Mouse (Mus musculus): Measurements from ENCODE around the gene Fndc4.

The Fndc4 gene

DNA sequence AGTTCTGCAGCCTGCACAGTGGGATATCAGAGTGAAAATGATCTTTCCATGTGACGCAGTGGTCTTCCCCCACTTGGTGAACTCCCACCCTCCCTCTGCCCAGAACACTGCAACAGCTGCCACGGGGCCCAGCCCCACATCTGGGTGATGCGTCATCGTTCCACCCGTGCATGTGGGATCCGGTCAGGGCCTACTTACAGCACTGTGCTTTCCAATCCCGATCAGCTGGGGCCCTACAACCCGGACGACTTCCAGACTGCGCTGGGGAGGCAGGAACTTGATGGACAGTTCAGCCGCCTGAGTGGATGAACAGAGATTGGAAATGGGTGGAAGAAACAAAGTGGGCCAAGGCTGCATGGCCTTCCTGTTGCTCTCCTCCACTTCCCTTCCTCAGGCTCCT lies 38.3 kb downstream of the Fndc4 start:
- DNase-seq (ENCODE audit: low spot score in 2 of 2) = no peak

GRCm38 (mm10) chr5:31255971-31256370 lies 39.9 kb downstream of the Fndc4 start:
- DNase-seq (ENCODE audit: low spot score in 2 of 2) = no peak

- DNase-seq (ENCODE audit: low spot score in 2 of 2) = no peak
Measured at GRCm38 (mm10) chr5:31255381-31255780, 40.5 kb downstream of the Fndc4 start.

- no peak for DNase-seq (ENCODE audit: low spot score in 2 of 2)
Measured at GRCm38 (mm10) chr5:31254901-31255300, 41.0 kb downstream of the Fndc4 start.

GRCm38 (mm10) chr5:31254452-31254851 lies 41.4 kb downstream of the Fndc4 start:
- DNase-seq (ENCODE audit: low spot score in 2 of 2) = peak; percentile 48 to 76

DNA sequence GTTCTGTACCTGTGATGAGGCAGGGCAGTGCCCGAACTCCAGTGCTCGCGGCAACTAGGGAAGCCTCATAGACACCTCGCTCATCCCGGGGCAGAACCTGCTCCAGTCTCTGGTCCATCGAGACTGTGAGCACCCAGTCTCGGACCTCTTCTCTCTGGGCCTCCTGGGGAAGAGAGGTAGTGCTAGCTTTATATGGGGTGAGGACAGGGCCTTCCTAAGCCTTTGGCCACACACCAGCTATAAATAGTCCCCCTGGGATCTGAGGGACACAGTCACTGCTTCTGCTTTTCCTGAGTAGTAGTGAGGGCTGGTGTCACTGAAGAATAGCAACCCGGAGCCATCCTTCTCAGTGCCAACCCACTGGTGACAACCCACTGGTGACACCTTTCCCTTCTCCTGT lies 42.1 kb downstream of the Fndc4 start:
- DNase-seq (ENCODE audit: low spot score in 2 of 2) = no peak

DNA sequence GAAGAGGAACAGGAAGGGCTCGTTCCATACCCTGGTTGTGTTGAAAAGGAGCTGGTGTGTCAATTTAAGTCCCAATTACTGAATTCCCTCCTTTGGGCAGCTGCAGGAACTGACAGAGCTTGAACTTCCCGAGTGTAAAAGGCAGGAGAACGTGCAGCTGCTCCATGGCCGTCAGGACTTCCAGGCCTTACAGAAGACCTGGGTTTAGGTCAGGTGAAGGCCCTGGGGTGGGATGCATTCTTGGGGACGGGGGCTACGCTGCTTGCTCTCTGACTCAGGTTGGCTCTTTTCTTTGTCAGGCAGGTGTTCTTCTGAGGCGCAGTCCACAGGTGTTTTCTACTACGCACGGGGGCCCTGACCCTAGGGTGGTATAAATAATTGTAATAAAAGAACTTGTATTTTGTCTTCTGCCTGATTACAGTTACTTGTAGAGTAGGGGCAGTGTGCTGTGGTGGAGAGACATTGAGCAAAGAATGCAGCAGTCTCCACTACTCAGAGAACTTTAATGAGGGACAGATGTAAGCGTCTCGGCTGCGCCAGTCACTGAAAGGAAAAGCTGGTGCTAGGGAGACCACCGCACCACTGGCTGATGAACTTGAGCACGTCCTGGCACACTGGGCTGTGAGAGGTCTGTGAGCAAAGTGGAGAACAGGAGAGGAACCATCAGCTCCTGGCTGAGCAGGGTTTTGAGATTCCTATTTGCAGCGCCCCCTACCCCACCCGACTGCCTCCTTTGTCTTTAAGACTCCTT lies 42.9 kb downstream of the Fndc4 start:
- DNase-seq (ENCODE audit: low spot score in 2 of 2) = no peak

DNA sequence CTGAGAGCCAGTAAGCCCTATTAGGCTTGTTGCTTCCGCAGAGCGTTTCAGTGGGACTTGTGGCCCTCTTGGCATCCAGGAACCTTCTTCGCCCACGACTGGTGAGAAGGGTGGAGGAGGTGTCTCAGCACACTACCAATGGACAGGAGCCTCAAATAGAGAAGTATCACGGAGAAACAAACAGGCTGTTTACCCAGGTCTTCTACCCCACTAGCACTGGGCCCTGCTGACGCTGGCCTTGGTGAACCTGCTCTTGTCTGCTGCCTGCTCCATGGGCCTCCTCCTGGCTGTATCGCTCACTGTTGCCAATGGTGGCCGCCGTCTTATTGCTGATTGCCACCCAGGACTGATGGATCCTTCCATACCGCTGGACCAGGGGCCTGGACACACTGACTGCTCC lies 43.7 kb downstream of the Fndc4 start:
- no peak for DNase-seq (ENCODE audit: low spot score in 2 of 2)

GRCm38 (mm10) chr5:31251541-31252101 lies 44.3 kb downstream of the Fndc4 start, which contains the start of gene Krtcap3:
TSS of gene Krtcap3 (plus strand) at chr5:31251691.
- DNase-seq (ENCODE audit: low spot score in 2 of 2) = peak; percentile 68 to 72

DNA sequence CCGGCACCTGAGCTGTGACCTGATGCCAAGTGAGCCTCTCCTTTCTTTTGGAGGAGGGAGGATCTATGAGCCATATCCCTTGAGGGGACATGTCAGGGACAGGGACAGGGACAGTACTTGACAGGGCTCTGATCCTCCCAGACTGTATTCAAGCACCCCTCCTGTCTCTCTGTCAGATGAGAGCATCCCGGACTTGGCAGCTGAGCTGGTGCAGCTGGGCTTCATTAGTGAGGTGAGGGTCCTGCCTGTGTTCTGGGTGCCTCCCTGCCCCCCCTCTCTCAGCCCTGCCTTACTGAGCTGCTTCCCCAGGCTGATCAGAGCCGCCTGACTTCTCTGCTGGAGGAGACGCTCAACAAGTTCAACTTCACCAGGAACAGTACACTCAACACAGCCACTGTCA lies 45.2 kb downstream of the Fndc4 start:
- no peak for DNase-seq (ENCODE audit: low spot score in 2 of 2)

Data from urinary bladder, postnatal 36 days (tissue).